Mouse (Mus musculus): ENCODE results near the gene Tmem163. TPM values are rescaled to one million over a fixed set of nuclear protein-coding genes. Genes with fewer than 3 reads are reported as not detected.

The Tmem163 gene
- polyA plus RNA-seq, 1 experiment from 2014 or later = 0.69 TPM

DNA sequence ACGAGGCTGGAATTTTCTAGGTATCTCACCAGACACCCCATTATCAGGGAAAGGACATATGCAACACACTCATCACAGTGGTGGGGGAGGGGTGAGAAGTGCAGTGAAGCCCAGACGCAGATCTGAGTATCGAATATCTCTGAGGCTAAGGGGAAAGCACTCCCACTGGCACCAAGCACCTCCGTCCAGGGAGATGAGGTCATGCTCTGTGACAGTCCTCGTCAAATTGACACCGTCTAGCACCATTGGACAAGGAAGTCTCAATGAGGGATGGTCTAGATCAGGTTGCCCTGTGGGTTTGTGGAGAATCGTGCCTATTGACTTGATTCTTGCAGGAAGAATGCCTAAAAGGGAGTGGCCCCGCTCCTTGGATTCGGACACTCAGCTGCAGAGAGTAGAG is 180.6 kb downstream of the Tmem163 start:
- Histone ChIP-seq H3K36me3 (ENCODE audit: control insufficient read depth, insufficient read depth, low read length) (no peaks in the 10 kb centered on the region), H3K4me2 (replicated peaks; ENCODE audit: low read depth) (no peak overlapping the region), H3K4me3 (ENCODE audit: low read depth, low read length) (no peak overlapping the region), H3K27ac (replicated peaks) (no peak overlapping the region), H3K27me3 (ENCODE audit: control insufficient read depth, insufficient read depth, low read length) (no peaks in the 10 kb centered on the region), H3K4me1 (replicated peaks; ENCODE audit: control insufficient read depth, insufficient read depth) (no peaks in the 10 kb centered on the region), H3K9ac (ENCODE audit: low read length) (no peak overlapping the region), H3K9me3 (ENCODE audit: control insufficient read depth, low read length) (no peaks in the 10 kb centered on the region)
- WGBS = 56% methylated on average over 9 of the region's 9 CpGs
- DNase-seq (ENCODE audit: low spot score) (no peak), ATAC-seq (ENCODE audit: low FRiP score, low TSS enrichment) (no peak)
- TF ChIP-seq EP300 (optimal IDR thresholded peaks at IDR 0.05) (no peak), CTCF (IDR thresholded peaks at IDR 0.05; ENCODE audit: low read depth) (no peak)

DNA sequence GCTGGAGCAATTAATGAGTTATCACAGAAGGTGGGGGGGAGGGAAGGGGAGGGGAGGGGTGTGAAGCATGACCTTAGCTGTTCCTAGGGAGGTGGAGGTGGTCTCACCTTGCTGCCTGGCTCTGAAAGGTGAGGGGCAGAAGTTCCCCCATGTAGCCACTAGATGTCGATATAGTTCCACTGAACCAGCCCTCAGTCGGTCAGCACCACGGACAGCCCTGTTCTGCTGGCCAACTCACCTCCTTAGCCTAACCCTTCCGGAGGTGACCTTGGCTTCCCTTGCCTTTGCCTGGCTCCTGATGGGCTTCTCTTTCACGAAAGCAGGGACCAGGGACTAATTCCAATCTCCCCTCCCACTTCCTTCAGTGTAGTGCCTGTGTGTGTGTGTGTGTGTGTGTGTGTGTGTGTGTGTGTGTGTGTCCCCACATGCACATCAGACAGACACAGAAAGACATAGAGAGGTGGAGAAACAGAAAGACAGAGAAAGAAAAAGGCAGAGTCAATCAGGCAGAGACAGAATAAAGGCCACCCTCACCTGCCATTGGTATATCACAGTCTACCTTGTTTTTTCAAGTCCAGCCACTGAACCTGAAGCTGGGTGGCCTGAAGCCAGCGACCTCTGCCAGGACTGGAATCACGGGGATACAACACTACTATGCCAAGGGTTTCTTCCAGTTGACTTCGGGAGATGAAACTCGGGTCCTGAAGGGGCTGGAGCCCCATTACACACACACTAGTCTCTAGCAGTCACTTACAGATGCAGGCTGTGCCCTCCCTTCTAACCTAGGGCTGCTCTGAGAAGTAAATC is 182.4 kb downstream of the Tmem163 start:
- TF ChIP-seq CTCF (IDR thresholded peaks at IDR 0.05; ENCODE audit: low read depth) (peak; percentile 97), EP300 (optimal IDR thresholded peaks at IDR 0.05) (no peak)
- Histone ChIP-seq H3K4me2 (replicated peaks; ENCODE audit: low read depth) (no peak overlapping the region), H3K27me3 (ENCODE audit: control insufficient read depth, insufficient read depth, low read length) (no peaks in the 10 kb centered on the region), H3K27ac (replicated peaks) (no peak overlapping the region), H3K9me3 (ENCODE audit: control insufficient read depth, low read length) (no peaks in the 10 kb centered on the region), H3K4me3 (ENCODE audit: low read depth, low read length) (no peak overlapping the region), H3K9ac (ENCODE audit: low read length) (no peak overlapping the region), H3K4me1 (replicated peaks; ENCODE audit: control insufficient read depth, insufficient read depth) (no peaks in the 10 kb centered on the region), H3K36me3 (ENCODE audit: control insufficient read depth, insufficient read depth, low read length) (no peaks in the 10 kb centered on the region)
- peak; percentile 77 for ATAC-seq (ENCODE audit: low FRiP score, low TSS enrichment)
- peak; percentile 75 for DNase-seq (ENCODE audit: low spot score)
- WGBS = 28% methylated on average over 9 of the region's 9 CpGs

DNA sequence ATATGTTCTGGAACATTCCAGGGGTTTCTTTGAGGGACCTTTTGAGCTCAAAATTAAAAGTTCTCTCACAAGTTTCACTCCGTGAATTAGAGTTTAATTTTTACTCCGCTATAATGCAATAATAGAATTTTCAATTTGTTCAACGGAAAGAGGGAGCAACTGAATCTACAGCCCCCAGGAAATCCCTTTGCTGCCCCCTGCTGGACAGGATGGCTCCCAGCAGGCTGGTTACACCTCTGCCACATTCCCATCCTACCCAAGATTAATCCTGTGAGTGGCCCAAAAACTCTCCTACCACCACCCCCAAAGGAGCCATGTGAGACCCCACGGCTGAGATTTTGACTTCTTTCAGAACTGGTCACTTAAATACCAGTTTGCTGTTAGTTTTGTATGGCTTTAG is 192.2 kb downstream of the Tmem163 start:
- Histone ChIP-seq H3K4me2 (replicated peaks; ENCODE audit: low read depth) (no peak overlapping the region), H3K9ac (ENCODE audit: low read length) (no peak overlapping the region), H3K36me3 (ENCODE audit: control insufficient read depth, insufficient read depth, low read length) (no peaks in the 10 kb centered on the region; the same call in 1 of the 2 replicates), H3K4me3 (ENCODE audit: low read depth, low read length) (no peak overlapping the region), H3K4me1 (replicated peaks; ENCODE audit: control insufficient read depth, insufficient read depth) (no peaks in the 10 kb centered on the region), H3K27ac (replicated peaks) (no peak overlapping the region), H3K9me3 (ENCODE audit: control insufficient read depth, low read length) (no peaks in the 10 kb centered on the region), H3K27me3 (ENCODE audit: control insufficient read depth, insufficient read depth, low read length) (no peaks in the 10 kb centered on the region)
- DNase-seq (ENCODE audit: low spot score) = peak; percentile 24
- WGBS = 81% methylated on average over 4 of the region's 4 CpGs
- ATAC-seq (ENCODE audit: low FRiP score, low TSS enrichment) = no peak
- TF ChIP-seq EP300 (optimal IDR thresholded peaks at IDR 0.05) (no peak), CTCF (IDR thresholded peaks at IDR 0.05; ENCODE audit: low read depth) (peak; percentile 66)

DNA sequence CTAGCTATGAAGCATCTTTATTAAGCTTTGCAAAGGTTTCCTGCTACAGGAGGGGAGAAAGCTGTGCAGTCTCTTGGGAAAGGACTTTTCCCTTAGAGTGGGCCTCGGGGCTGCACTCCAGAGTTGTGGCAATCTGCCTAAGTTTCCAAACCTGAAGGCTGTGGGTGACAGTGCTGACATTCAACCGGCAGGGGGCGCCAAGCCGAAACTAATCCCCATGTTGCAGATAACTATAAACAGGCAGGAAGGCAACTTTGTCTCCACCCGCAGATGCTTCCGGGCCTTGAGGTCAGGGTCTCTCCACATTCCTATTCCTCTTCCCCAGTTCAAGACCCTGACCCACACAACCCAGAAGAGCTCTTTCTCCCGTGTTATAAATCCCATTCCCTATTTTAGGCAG is 194.5 kb downstream of the Tmem163 start:
- TF ChIP-seq CTCF (IDR thresholded peaks at IDR 0.05; ENCODE audit: low read depth) (peak; percentile 69), EP300 (optimal IDR thresholded peaks at IDR 0.05) (no peak)
- Histone ChIP-seq H3K9me3 (ENCODE audit: control insufficient read depth, low read length) (no peaks in the 10 kb centered on the region), H3K4me2 (replicated peaks; ENCODE audit: low read depth) (no peak overlapping the region), H3K4me1 (replicated peaks; ENCODE audit: control insufficient read depth, insufficient read depth) (no peaks in the 10 kb centered on the region), H3K9ac (ENCODE audit: low read length) (no peak overlapping the region), H3K4me3 (ENCODE audit: low read depth, low read length) (no peak overlapping the region), H3K36me3 (ENCODE audit: control insufficient read depth, insufficient read depth, low read length) (no peaks in the 10 kb centered on the region; the same call in 1 of the 2 replicates), H3K27me3 (ENCODE audit: control insufficient read depth, insufficient read depth, low read length) (no peaks in the 10 kb centered on the region), H3K27ac (replicated peaks) (no peak overlapping the region)
- peak; percentile 50 for DNase-seq (ENCODE audit: low spot score)
- WGBS = 47% methylated on average over 7 of the region's 7 CpGs
- no peak for ATAC-seq (ENCODE audit: low FRiP score, low TSS enrichment)

DNA sequence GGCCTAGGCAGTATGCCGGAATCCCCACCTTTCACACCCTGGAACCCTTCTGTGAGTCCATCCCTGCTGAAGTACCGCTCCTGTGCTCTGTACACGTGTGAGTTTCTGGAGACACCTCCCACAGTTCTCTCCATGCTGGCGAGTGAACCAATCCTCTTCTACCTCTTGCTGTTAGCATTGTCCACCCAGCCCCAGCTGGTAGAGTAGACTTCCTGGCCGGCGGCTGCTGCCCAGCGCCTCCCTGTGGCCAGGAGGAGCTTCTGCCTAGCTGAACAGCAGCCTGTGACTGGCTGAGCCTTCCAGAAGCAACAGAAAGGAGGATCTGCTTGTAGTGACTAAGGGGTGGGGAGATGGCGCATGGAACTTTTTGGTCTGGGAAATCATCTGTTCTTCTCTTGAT is 195.2 kb downstream of the Tmem163 start:
- Histone ChIP-seq H3K4me2 (replicated peaks; ENCODE audit: low read depth) (no peak overlapping the region), H3K27ac (replicated peaks) (no peak overlapping the region), H3K9me3 (ENCODE audit: control insufficient read depth, low read length) (no peaks in the 10 kb centered on the region), H3K9ac (ENCODE audit: low read length) (no peak overlapping the region), H3K27me3 (ENCODE audit: control insufficient read depth, insufficient read depth, low read length) (no peaks in the 10 kb centered on the region), H3K4me3 (ENCODE audit: low read depth, low read length) (no peak overlapping the region), H3K36me3 (ENCODE audit: control insufficient read depth, insufficient read depth, low read length) (no peaks in the 10 kb centered on the region; the same call in 1 of the 2 replicates), H3K4me1 (replicated peaks; ENCODE audit: control insufficient read depth, insufficient read depth) (no peaks in the 10 kb centered on the region)
- no peak for DNase-seq (ENCODE audit: low spot score)
- TF ChIP-seq EP300 (optimal IDR thresholded peaks at IDR 0.05) = no peak
- peak; percentile 28; the same call in 1 of the 2 replicates for TF ChIP-seq CTCF (IDR thresholded peaks at IDR 0.05; ENCODE audit: low read depth)
- WGBS = 92% methylated on average over 8 of the region's 8 CpGs
- no peak for ATAC-seq (ENCODE audit: low FRiP score, low TSS enrichment)

DNA sequence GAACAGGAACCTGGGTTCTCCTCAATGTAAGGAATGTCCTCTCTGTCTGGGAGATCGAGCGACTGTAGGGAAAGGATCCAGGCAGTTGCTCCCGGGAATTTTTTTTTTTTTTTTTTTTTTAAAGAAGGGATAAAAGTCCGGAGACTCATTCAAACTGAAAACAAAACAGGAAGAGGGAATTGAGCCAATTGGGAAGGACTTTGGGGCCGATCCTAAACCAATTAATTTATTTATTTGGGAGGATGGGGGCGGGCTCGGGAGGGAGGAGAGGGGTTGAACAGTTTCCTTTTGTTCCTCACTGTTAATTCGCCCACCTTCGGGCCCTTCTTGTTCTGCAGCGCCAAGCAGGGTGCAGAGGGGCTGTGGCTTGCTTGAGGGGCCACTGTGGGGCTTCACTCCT is 196.4 kb downstream of the Tmem163 start:
- Histone ChIP-seq H3K4me1 (replicated peaks; ENCODE audit: control insufficient read depth, insufficient read depth) (no peaks in the 10 kb centered on the region), H3K27me3 (ENCODE audit: control insufficient read depth, insufficient read depth, low read length) (no peaks in the 10 kb centered on the region), H3K9ac (ENCODE audit: low read length) (no peak overlapping the region), H3K4me3 (ENCODE audit: low read depth, low read length) (no peak overlapping the region), H3K4me2 (replicated peaks; ENCODE audit: low read depth) (no peak overlapping the region), H3K9me3 (ENCODE audit: control insufficient read depth, low read length) (no peaks in the 10 kb centered on the region), H3K36me3 (ENCODE audit: control insufficient read depth, insufficient read depth, low read length) (no peaks in the 10 kb centered on the region; the same call in 1 of the 2 replicates), H3K27ac (replicated peaks) (no peak overlapping the region)
- DNase-seq (ENCODE audit: low spot score) = no peak
- 73% methylated on average over 10 of the region's 10 CpGs for WGBS
- ATAC-seq (ENCODE audit: low FRiP score, low TSS enrichment) = no peak
- no peak for TF ChIP-seq CTCF (IDR thresholded peaks at IDR 0.05; ENCODE audit: low read depth)
- TF ChIP-seq EP300 (optimal IDR thresholded peaks at IDR 0.05) = no peak

Measured in stomach, postnatal 0 days (tissue).